Mouse (Mus musculus) neural tube, embryonic 13.5 days (tissue): Measurements from ENCODE around the gene Tfb2m. TPM values are rescaled to one million over a fixed set of nuclear protein-coding genes. Genes with fewer than 3 reads are reported as not detected.

Source experiments
- ATAC-seq: fragments of 200-750 bp; cut with Nextera tagmentation; 2 replicates; pipeline ENCODE4 v1.8.0; 2017; ENCODE audit warnings: low read depth, mild to moderate bottlenecking, moderate TSS enrichment, moderate library complexity
- H3K27ac ChIP-seq: fragments of 300-500 bp; sonication (generic); replicated peaks from 2 replicates; pipeline ENCODE4 v1.5.1; 2015; ENCODE audit warnings: moderate library complexity, mild to moderate bottlenecking, inconsistent platforms
- H3K27me3 ChIP-seq: fragments of 300-500 bp; sonication (generic); 2 replicates; pipeline ENCODE4 v1.6.1; 2015; ENCODE audit warnings: mild to moderate bottlenecking, inconsistent platforms
- H3K36me3 ChIP-seq: fragments of 300-500 bp; sonication (generic); 2 replicates; pipeline ENCODE4 v1.6.1; 2015; ENCODE audit warnings: mild to moderate bottlenecking, inconsistent platforms
- H3K4me1 ChIP-seq: fragments of 300-500 bp; sonication (generic); replicated peaks from 2 replicates; pipeline ENCODE4 v1.6.1; 2015; ENCODE audit warnings: inconsistent platforms
- H3K4me2 ChIP-seq: fragments of 300-500 bp; sonication (generic); 2 replicates; pipeline ENCODE4 v1.6.1; 2015; ENCODE audit warnings: inconsistent platforms, mild to moderate bottlenecking, moderate library complexity
- H3K4me3 ChIP-seq: fragments of 300-500 bp; sonication (generic); 2 replicates; pipeline ENCODE4 v1.5.1; 2015; ENCODE audit warnings: mild to moderate bottlenecking, inconsistent platforms
- H3K9ac ChIP-seq: fragments of 300-500 bp; sonication (generic); 2 replicates; pipeline ENCODE4 v1.6.1; 2015; ENCODE audit warnings: moderate library complexity, mild to moderate bottlenecking, inconsistent platforms
- H3K9me3 ChIP-seq: fragments of 300-500 bp; sonication (generic); 2 replicates; pipeline ENCODE4 v1.6.1; 2016; ENCODE audit warnings: inconsistent platforms
- WGBS: fragments of 180-500 bp; shearing (Covaris S2); methylation state at CpG from one replicate; pipeline ENCODE4 v1.1.7; 2015; 5-methylcytosine and 5-hydroxymethylcytosine counted together
- polyA plus RNA-seq: library from polyadenylated mRNA; unstranded; fragments of >200 nt; fragmentation: Nextera tagmentation; extraction: Ambion mirVana; gene quantifications from 2 replicates; pipeline ENCODE4 v1.2.1, GENCODE M21; 2015

The Tfb2m gene
- polyA plus RNA-seq, 1 experiment from 2014 or later: 33.9 TPM

DNA sequence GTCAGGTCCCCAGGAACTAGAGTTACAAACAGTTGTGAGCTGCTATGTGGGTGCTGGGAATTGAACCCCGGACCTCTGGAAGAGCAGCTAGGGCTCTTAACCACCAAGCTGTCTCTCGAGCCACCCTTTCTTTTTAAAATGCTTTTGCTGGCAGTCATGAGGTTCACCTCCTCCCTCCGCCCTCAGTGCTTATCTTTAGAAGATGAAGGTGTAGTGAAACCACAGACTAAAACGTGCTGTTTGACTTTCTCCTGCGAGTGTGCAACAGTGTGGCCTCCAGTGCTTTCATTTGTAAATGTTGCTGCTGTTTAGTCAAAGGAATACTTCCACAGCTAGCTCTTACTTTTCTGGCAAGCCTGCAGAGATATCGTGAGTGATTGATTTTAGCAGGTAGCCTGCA, 32.6 kb upstream of the Tfb2m start:
- no peak overlapping the region for H3K4me3 ChIP-seq
- no peaks in the 10 kb centered on the region for H3K27me3 ChIP-seq
- no peak for ATAC-seq
- peaks cover 30% of the 10 kb centered on the region for H3K4me1 ChIP-seq
- no peak overlapping the region for H3K4me2 ChIP-seq
- no peaks in the 10 kb centered on the region for H3K9me3 ChIP-seq
- no peak overlapping the region for H3K9ac ChIP-seq
- WGBS: 75% methylated on average over 6 of the region's 6 CpGs
- H3K27ac ChIP-seq: no peak overlapping the region
- peaks cover 15% of the 10 kb centered on the region for H3K36me3 ChIP-seq

GRCm38 (mm10) chr1:179573650-179574206, 27.7 kb upstream of the Tfb2m start:
- no peak overlapping the region for H3K4me3 ChIP-seq
- ATAC-seq: no peak
- H3K4me2 ChIP-seq: no peak overlapping the region
- no peak overlapping the region; the same call in 1 of the 2 replicates for H3K27ac ChIP-seq
- H3K9ac ChIP-seq: no peak overlapping the region
- no peaks in the 10 kb centered on the region for H3K27me3 ChIP-seq
- 79% methylated on average over 6 of the region's 6 CpGs for WGBS
- peaks cover 15% of the 10 kb centered on the region; the same call in 1 of the 2 replicates for H3K4me1 ChIP-seq
- no peaks in the 10 kb centered on the region for H3K9me3 ChIP-seq
- no peaks in the 10 kb centered on the region for H3K36me3 ChIP-seq

- Histone ChIP-seq H3K4me1 (peaks cover 33% of the 10 kb centered on the region), H3K9me3 (no peaks in the 10 kb centered on the region), H3K36me3 (no peaks in the 10 kb centered on the region), H3K4me2 (no peak overlapping the region), H3K27ac (no peak overlapping the region), H3K4me3 (no peak overlapping the region), H3K9ac (no peak overlapping the region), H3K27me3 (no peaks in the 10 kb centered on the region)
- WGBS: 86% methylated on average over 4 of the region's 4 CpGs
- ATAC-seq: no peak
These were observed 25.6 kb upstream of the Tfb2m start for GRCm38 (mm10) chr1:179571686-179572085.

GRCm38 (mm10) chr1:179570482-179570881, 24.4 kb upstream of the Tfb2m start:
- Histone ChIP-seq H3K27me3 (no peaks in the 10 kb centered on the region), H3K27ac (no peak overlapping the region), H3K4me1 (peaks cover 33% of the 10 kb centered on the region), H3K36me3 (no peaks in the 10 kb centered on the region), H3K9me3 (no peaks in the 10 kb centered on the region), H3K4me2 (no peak overlapping the region), H3K9ac (no peak overlapping the region), H3K4me3 (no peak overlapping the region)
- ATAC-seq: no peak
- 91% methylated on average over 1 of the region's 1 CpGs for WGBS

- ATAC-seq: no peak
- H3K9ac ChIP-seq: no peak overlapping the region
- peaks cover 24% of the 10 kb centered on the region for H3K4me1 ChIP-seq
- no peaks in the 10 kb centered on the region for H3K27me3 ChIP-seq
- no peak overlapping the region for H3K4me2 ChIP-seq
- no peaks in the 10 kb centered on the region for H3K9me3 ChIP-seq
- no peak overlapping the region for H3K4me3 ChIP-seq
- H3K36me3 ChIP-seq: no peaks in the 10 kb centered on the region
- no peak overlapping the region for H3K27ac ChIP-seq
- 84% methylated on average over 4 of the region's 4 CpGs for WGBS
These were observed 22.8 kb upstream of the Tfb2m start for GRCm38 (mm10) chr1:179568690-179569398.

DNA sequence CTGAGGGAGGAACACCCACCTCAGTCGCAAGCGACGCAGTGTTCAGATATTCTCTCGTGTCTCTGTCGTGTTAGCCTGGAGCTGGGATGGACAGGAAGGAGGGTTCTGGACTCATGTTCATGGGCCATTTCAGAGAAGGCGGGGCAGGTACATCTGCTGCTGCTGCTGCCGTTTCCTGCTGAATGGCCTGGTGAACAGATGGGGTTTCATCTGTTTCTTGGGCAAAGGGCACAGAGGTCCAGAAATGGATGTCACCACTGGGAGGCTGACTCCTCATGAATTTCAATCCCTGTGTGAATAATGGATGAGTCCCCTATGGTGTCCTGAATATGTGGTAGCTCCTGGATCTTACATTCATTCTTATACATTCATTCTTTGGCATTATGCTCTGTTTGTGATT, 21.5 kb upstream of the Tfb2m start:
- no peaks in the 10 kb centered on the region for H3K36me3 ChIP-seq
- no peak overlapping the region for H3K9ac ChIP-seq
- peak overlapping the region; percentile 62 for H3K27ac ChIP-seq
- no peak overlapping the region for H3K4me2 ChIP-seq
- WGBS: 25% methylated on average over 7 of the region's 7 CpGs
- H3K27me3 ChIP-seq: no peaks in the 10 kb centered on the region
- no peaks in the 10 kb centered on the region for H3K9me3 ChIP-seq
- no peak overlapping the region for H3K4me3 ChIP-seq
- H3K4me1 ChIP-seq: peaks cover 33% of the 10 kb centered on the region
- ATAC-seq: no peak

DNA sequence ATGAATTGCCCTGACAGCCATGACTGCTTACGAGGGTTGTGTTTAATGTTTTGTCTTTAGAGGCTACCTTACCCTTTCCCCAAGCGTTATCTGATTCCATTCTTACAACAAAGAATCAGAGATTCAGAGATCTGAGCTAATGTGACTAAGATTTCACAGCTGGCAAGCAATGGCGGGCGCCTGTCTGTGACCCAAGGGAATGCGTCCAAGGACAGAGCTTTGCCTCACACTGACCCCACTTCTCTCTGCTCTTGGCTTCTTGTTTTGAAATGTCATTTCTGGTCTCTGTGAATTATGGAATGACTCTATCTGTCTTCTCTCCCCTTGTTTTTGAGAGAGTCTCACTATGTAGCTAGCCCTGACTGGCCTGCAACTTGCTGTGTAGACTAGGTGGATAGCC, 17.9 kb upstream of the Tfb2m start:
- Histone ChIP-seq H3K27ac (no peak overlapping the region; the same call in 1 of the 2 replicates), H3K4me2 (no peak overlapping the region), H3K9ac (no peak overlapping the region), H3K4me1 (peaks cover 32% of the 10 kb centered on the region), H3K9me3 (no peaks in the 10 kb centered on the region), H3K36me3 (no peaks in the 10 kb centered on the region), H3K27me3 (no peaks in the 10 kb centered on the region), H3K4me3 (no peak overlapping the region)
- ATAC-seq: no peak
- WGBS: 73% methylated on average over 5 of the region's 5 CpGs

- H3K27ac ChIP-seq: peak overlapping the region; percentile 49; the same call in 1 of the 2 replicates
- H3K9me3 ChIP-seq: no peaks in the 10 kb centered on the region
- no peaks in the 10 kb centered on the region for H3K27me3 ChIP-seq
- H3K4me1 ChIP-seq: peaks cover 25% of the 10 kb centered on the region
- no peaks in the 10 kb centered on the region for H3K36me3 ChIP-seq
- WGBS: 81% methylated on average over 4 of the region's 4 CpGs
- no peak overlapping the region for H3K9ac ChIP-seq
- no peak overlapping the region for H3K4me2 ChIP-seq
- no peak overlapping the region for H3K4me3 ChIP-seq
- no peak; the same call in 1 of the 2 replicates for ATAC-seq
These were observed 17.1 kb upstream of the Tfb2m start for GRCm38 (mm10) chr1:179563211-179563610.

DNA sequence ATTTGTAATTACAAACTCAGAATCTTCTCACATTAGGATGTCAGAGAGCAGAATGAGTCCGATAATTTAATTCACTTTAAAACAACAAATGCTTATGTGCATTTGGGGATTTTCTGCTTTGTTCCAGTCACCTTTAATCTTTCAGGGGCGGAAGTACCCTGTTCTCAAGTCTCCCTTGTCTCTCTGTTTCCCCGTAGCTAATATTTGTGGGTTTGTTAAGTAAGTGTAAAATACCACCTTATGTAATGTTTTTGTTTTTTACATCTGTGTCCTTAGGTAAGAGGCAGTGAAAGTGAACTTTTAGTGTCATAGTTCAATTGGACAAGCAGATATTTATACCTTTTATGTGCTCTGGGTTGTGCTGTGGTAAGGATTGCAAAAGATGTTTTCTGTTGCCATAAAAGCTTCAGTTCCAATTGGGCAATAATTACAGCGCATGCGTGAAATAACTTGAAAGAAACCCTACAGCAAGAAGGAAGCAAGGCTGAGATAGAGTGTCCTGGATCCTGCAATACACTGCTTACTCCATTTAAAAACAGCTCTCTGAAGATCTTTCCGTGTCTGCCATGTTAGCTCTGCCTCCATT, 14.9 kb upstream of the Tfb2m start:
- WGBS: 88% methylated on average over 6 of the region's 6 CpGs
- Histone ChIP-seq H3K4me2 (no peak overlapping the region), H3K4me3 (no peak overlapping the region), H3K27me3 (no peaks in the 10 kb centered on the region), H3K9me3 (no peaks in the 10 kb centered on the region), H3K9ac (no peak overlapping the region), H3K27ac (no peak overlapping the region), H3K4me1 (peaks cover 12% of the 10 kb centered on the region), H3K36me3 (no peaks in the 10 kb centered on the region)
- ATAC-seq: no peak

DNA sequence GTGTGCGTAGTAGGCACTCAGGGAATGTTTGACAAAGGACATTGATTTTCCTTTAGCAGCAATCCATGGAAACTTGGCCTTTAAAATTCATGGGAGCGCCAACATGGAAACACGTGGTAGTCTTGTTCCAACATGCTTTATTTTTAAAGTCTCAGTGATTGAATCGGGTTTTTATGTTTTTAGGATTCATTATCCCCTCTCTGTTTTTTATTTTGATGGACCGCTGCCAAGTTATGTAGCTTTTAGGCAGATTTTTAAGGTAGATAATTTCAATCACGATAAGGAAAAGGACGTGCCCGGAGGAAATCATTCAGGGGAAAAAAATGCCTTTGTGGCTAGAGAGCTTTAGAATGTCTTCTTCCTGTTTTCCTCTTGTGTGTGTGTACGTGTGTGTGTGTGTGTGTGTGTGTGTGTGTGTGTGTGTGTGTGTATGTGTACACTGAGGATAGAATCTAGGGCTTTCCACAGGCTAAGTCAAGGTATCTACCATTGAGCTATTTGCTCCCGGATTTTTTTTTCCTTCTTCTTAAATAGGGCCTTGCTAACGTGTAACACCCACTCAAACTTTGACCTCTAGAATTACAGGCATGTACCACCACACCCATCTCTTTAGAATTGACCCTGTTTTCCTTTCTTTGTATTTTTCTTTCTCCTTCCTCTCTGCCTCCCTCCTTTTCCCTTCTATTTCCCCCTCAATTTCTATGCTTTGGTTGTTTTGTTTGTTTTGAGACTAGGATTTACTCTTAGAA, 13.6 kb upstream of the Tfb2m start:
- no peak for ATAC-seq
- H3K4me2 ChIP-seq: no peak overlapping the region

GRCm38 (mm10) chr1:179556921-179557320, 10.9 kb upstream of the Tfb2m start:
- Histone ChIP-seq H3K4me1 (peaks cover 13% of the 10 kb centered on the region), H3K27ac (no peak overlapping the region), H3K27me3 (no peaks in the 10 kb centered on the region), H3K4me2 (no peak overlapping the region), H3K36me3 (no peaks in the 10 kb centered on the region), H3K9me3 (no peaks in the 10 kb centered on the region), H3K9ac (no peak overlapping the region), H3K4me3 (no peak overlapping the region)
- 89% methylated on average over 3 of the region's 3 CpGs for WGBS
- ATAC-seq: no peak

More for the DNA sequence above, 13.6 kb upstream of the Tfb2m start:
- Histone ChIP-seq H3K9ac (no peak overlapping the region), H3K36me3 (no peaks in the 10 kb centered on the region), H3K27ac (no peak overlapping the region), H3K4me1 (peaks cover 12% of the 10 kb centered on the region), H3K9me3 (no peaks in the 10 kb centered on the region), H3K4me3 (no peak overlapping the region), H3K27me3 (no peaks in the 10 kb centered on the region)
- 79% methylated on average over 11 of the region's 11 CpGs for WGBS

DNA sequence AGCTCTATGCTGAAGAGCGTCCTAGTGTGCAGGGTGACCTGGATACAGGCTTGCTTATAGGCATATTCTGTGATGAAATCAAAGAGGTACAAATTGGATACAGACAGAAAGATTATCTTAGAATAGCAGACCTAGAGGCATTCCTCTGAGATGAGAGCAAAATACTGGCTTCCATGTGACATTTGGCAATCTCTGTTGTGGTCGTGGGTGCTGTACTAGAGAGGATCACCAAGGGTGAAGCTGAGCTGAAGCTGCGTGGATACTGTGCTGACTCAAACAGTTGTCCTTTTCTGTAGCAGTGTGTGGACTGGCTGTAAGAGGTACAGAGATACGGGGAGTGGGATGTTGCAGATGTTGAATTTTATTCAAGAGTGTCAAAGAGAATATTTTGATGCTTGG, 7.9 kb upstream of the Tfb2m start:
- Histone ChIP-seq H3K27ac (no peak overlapping the region), H3K9me3 (no peaks in the 10 kb centered on the region), H3K4me2 (no peak overlapping the region), H3K36me3 (no peaks in the 10 kb centered on the region), H3K4me1 (peaks cover 13% of the 10 kb centered on the region), H3K9ac (no peak overlapping the region), H3K27me3 (no peaks in the 10 kb centered on the region), H3K4me3 (no peak overlapping the region)
- 82% methylated on average over 4 of the region's 4 CpGs for WGBS
- no peak for ATAC-seq
